Mouse (Mus musculus): ENCODE data around the gene Trak1.

Trak1 gene

GRCm38 (mm10) chr9:121295221-121295620 is 2.1 kb upstream of the Trak1 start:
- DNase-seq (ENCODE audit: low spot score in 2 of 2): no peak

GRCm38 (mm10) chr9:121298065-121298398 is 730 bp downstream of the Trak1 start:
- DNase-seq (ENCODE audit: low spot score in 2 of 2): peak in 1 of 2 experiments; percentile 55

- peak; percentile 71 to 74 for DNase-seq (ENCODE audit: low spot score in 2 of 2)
Measured at GRCm38 (mm10) chr9:121298411-121299091, 1.2 kb downstream of the Trak1 start.

- DNase-seq (ENCODE audit: low spot score in 2 of 2): peak in 1 of 2 experiments; percentile 34
Measured at GRCm38 (mm10) chr9:121299223-121299755, 2.0 kb downstream of the Trak1 start.

- DNase-seq (ENCODE audit: low spot score in 2 of 2): no peak
Measured at GRCm38 (mm10) chr9:121299976-121300570, 2.8 kb downstream of the Trak1 start.

GRCm38 (mm10) chr9:121301041-121301920 is 4.0 kb downstream of the Trak1 start:
- DNase-seq (ENCODE audit: low spot score in 2 of 2): peak; percentile 69 to 70

- DNase-seq (ENCODE audit: low spot score in 2 of 2): no peak
Measured at GRCm38 (mm10) chr9:121302543-121302942, 5.2 kb downstream of the Trak1 start.

GRCm38 (mm10) chr9:121303086-121303485 is 5.8 kb downstream of the Trak1 start:
- no peak for DNase-seq (ENCODE audit: low spot score in 2 of 2)

- peak in 1 of 2 experiments; percentile 37 for DNase-seq (ENCODE audit: low spot score in 2 of 2)
Measured at GRCm38 (mm10) chr9:121303748-121304147, 6.4 kb downstream of the Trak1 start.

- no peak for DNase-seq (ENCODE audit: low spot score in 2 of 2)
Measured at GRCm38 (mm10) chr9:121304520-121304919, 7.2 kb downstream of the Trak1 start.

GRCm38 (mm10) chr9:121305456-121305855 is 8.2 kb downstream of the Trak1 start:
- DNase-seq (ENCODE audit: low spot score in 2 of 2): no peak

GRCm38 (mm10) chr9:121309287-121309686 is 12.0 kb downstream of the Trak1 start:
- no peak for DNase-seq (ENCODE audit: low spot score in 2 of 2)

- no peak for DNase-seq (ENCODE audit: low spot score in 2 of 2)
Measured at GRCm38 (mm10) chr9:121310501-121310900, 13.2 kb downstream of the Trak1 start.

GRCm38 (mm10) chr9:121311846-121312236 is 14.5 kb downstream of the Trak1 start:
- DNase-seq (ENCODE audit: low spot score in 2 of 2): no peak

GRCm38 (mm10) chr9:121312237-121312891 is 15.1 kb downstream of the Trak1 start:
- no peak for DNase-seq (ENCODE audit: low spot score in 2 of 2)

GRCm38 (mm10) chr9:121313656-121314374 is 16.5 kb downstream of the Trak1 start:
- peak; percentile 78 to 79 for DNase-seq (ENCODE audit: low spot score in 2 of 2)

- DNase-seq (ENCODE audit: low spot score in 2 of 2): peak; percentile 32 to 54
Measured at GRCm38 (mm10) chr9:121314541-121315152, 17.3 kb downstream of the Trak1 start.

GRCm38 (mm10) chr9:121315901-121316595 is 18.7 kb downstream of the Trak1 start:
- no peak for DNase-seq (ENCODE audit: low spot score in 2 of 2)

GRCm38 (mm10) chr9:121316621-121317405 is 19.5 kb downstream of the Trak1 start:
- peak; percentile 41 to 49 for DNase-seq (ENCODE audit: low spot score in 2 of 2)

Data from spleen, postnatal 36 days (tissue).